In the genomic region with DNA sequence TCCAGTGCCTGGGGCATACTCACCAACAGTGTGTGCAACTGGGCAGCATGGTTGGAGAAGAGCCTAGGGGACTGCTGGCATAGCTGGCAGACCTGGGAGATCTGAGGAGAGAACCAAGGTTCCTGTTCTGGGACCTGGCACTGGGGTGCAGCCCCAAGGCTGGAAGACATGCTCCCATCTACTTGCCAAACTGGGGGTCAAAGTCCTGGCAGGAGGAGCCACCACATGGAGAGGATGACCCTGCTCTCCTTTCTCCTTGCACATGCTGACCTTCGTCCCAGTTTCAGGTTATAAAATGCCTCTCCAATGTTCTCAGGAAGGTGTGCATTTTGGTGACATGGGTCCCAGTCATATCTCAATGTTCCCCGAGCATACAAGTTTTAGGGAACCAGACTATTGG, we compare ENCODE assay signal across 16 mouse cellular contexts. TPM values are rescaled to one million over a fixed set of nuclear protein-coding genes. Genes with fewer than 3 reads are reported as not detected.
"Had no signal": no experiment of that assay in that cellular context is flagged by ENCODE, and none has a peak within 500 bp of the region (broad histone marks: within the 10 kb centered on the region; RNA-seq: fewer than 3 reads in every experiment).

No protein-coding gene starts in this region.

- DNase-seq: layer of hippocampus, adult 9-11 months; layer of hippocampus, postnatal 36 days; left cerebral cortex, postnatal 4 days; liver, embryonic 13.5 days; lung, adult 2 months; lung, postnatal 14 days; lung, postnatal 4 days; midbrain, embryonic 14.5 days; thymus, postnatal 25 days had no signal

- H3K27ac ChIP-seq: hindbrain, embryonic 15.5 days; layer of hippocampus, adult 2 months; limb, embryonic 12.5 days; limb, embryonic 15.5 days; liver, embryonic 13.5 days had no signal

- H3K4me3 ChIP-seq: hindbrain, embryonic 15.5 days; layer of hippocampus, adult 2 months; limb, embryonic 12.5 days; limb, embryonic 15.5 days; liver, embryonic 13.5 days had no signal

- H3K9me3 ChIP-seq: hindbrain, embryonic 15.5 days; limb, embryonic 12.5 days; limb, embryonic 15.5 days; liver, embryonic 13.5 days had no signal

- H3K27me3 ChIP-seq: hindbrain, embryonic 15.5 days; limb, embryonic 12.5 days; limb, embryonic 15.5 days; liver, embryonic 13.5 days had no signal

- H3K9ac ChIP-seq: hindbrain, embryonic 15.5 days; limb, embryonic 12.5 days; limb, embryonic 15.5 days; liver, embryonic 13.5 days had no signal

- H3K4me1 ChIP-seq: hindbrain, embryonic 15.5 days; limb, embryonic 12.5 days; limb, embryonic 15.5 days had no signal

- H3K4me2 ChIP-seq: hindbrain, embryonic 15.5 days; limb, embryonic 12.5 days; limb, embryonic 15.5 days; liver, embryonic 13.5 days; midbrain, embryonic 11.5 days had no signal

RNA-seq across cellular contexts. Expression of a gene that starts 57.1 kb away (rescaled TPM):
- polyA plus RNA-seq: intestine, embryonic 14.5 days; limb, embryonic 12.5 days; liver, embryonic 16.5 days had no signal
